Mouse (Mus musculus): ENCODE measurements around the gene Aldh1a2.

DNA sequence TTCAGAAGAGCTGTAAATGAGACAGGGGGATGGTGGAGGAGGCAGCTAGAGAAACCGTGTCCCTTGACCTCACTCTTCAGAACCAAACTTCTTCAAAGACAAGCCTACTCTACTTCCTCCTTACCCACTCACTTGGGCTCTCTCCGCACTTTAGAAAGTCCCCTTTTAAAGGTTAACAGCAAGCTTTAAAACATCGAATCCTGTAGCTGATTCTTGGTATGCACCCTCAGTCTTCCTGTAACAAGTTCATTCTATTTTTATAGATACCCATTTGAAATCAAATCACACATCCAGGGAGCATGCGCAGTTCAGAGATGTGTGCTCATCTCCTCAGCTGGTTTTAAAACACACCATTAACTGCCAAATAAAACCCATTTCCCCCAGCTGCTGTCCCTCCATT, 13.3 kb upstream of the Aldh1a2 start:
- no peak for TF ChIP-seq GATA1 (IDR thresholded peaks at IDR 0.05; ENCODE audit: borderline replicate concordance, low read length)
- TF ChIP-seq FLI1 (IDR thresholded peaks at IDR 0.05; ENCODE audit: low read length): no peak
